Mouse (Mus musculus) gastrocnemius, postnatal 25 days (tissue): ENCODE results near the gene Lhfpl5. TPM values are rescaled to one million over a fixed set of nuclear protein-coding genes. Genes with fewer than 3 reads are reported as not detected.

Experiments
- DNase-seq: peaks from one replicate; pipeline ENCODE4 v3.0.0; 2022
- total RNA-seq, 2 experiments: library from RNA; stranded (reverse); gene quantifications; 1 replicate in 1 of 2; 2 replicates in 1 of 2; pipeline ENCODE4 v1.2.3; 2021

Gene Lhfpl5
- total RNA-seq, 2 experiments from 2014 or later = not detected

DNA sequence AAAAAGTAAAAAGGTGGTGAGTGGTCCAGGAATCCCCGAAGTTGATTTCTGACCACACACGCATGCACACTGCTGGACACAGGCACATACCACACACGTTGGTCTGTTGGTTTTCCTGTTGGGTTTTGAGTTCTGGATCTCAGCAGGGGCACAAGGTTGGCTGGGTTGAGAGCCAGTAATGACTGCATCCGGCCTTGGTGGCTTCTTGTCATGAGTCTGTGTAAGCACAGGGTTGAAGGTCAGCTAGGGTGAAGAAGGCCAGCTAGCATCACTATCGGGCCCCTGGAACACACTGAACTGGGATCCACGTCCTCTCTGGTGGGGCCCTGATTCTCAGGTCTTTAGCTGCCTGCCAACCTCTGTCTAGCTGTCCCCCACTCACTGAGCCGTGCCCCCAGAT lies 2.9 kb upstream of the Lhfpl5 start:
- DNase-seq = no peak

DNA sequence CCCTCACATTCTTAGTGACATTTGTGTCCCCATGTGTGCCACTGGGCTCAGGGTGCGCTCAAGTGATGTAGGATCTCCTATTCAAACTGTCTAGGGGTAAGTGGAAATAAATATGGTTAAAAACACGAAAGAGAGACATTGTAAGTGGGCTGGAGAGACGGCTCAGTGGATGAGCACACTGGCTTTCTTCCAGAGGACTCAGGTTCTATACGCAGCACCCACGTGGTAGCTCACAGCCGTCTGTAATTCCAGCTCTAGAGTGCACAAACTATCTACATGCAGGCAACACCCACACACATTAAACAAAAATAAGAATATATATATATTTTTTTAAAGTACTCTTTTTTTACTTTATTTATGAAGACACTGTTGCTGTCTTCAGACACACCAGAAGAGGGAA lies 2.5 kb upstream of the Lhfpl5 start:
- no peak for DNase-seq

DNA sequence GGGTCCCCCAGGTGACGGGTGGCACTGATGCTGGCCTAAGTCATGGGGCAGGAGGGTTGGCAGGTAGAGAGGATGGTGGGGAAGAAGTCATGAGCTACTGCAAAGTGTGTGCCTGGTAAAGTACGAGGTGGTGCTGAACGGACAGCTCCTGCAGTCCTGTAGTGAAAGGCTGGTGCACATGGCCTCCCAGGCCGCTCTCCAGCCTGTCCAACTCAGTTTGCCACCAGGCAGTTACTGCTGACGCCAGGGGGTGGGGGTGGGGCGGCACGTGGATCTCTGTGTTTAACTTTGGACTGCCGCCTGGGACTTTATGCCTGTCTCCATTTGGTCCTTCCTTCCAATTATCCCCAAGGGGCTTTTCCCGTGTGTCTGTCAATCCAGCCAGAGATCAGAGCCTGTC lies 5.0 kb downstream of the Lhfpl5 start:
- DNase-seq = no peak

DNA sequence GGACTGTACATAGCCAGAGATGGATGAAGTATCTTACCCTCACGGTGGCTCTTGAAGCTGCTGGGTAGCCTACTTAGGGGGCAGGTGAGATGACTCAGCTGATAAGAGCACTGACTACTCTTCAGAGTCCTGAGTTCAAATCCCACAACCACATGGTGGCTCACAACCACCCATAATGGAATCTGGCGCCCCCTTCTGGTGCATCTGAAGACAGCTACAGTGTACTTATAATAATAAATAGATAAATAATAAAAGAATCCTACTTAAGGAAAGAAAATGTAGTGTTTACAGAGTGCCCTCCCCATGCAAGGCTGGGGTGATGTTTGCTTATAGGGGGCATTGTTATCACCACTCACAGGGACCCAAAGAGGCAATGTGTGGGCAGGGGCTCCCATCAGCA lies 5.6 kb downstream of the Lhfpl5 start:
- no peak for DNase-seq

DNA sequence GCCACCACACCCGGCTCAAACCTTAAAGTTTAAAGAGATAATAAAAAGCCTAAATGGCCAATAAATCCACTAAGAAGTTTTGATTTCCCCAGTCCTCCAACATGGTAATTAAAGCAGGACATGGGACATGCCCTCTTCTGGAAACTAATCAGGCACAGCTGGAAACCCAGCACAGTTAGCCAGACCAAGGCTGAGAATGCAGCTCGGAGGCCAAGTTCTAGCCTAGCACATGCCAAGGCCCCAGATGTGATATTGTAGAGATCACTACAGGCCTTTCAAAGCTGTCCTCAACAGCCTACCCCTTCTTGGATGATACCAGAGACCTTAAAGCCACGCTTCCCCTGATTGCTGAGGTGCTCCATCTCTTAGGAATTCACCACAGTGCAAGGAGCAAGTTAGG lies 11.1 kb downstream of the Lhfpl5 start:
- DNase-seq = no peak

DNA sequence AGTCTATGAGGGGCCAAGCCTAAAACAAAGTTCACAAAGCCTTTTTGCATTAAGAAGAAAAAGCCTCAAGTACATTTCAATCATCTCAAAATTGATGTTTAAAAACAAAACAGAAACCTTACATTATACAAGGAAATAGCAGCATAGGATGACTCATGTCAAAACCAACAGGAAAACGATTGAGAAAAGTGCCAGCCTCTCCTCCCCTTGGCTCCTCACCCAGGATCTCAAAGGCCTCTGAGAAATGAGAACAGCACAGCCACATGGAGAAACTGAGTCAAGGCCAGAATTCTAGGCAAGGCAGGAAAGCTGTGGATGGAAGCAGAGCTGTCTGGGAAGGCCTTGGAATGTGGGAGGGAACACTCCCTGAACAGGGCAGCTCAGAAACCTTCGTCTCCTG lies 13.2 kb downstream of the Lhfpl5 start:
- DNase-seq = no peak

DNA sequence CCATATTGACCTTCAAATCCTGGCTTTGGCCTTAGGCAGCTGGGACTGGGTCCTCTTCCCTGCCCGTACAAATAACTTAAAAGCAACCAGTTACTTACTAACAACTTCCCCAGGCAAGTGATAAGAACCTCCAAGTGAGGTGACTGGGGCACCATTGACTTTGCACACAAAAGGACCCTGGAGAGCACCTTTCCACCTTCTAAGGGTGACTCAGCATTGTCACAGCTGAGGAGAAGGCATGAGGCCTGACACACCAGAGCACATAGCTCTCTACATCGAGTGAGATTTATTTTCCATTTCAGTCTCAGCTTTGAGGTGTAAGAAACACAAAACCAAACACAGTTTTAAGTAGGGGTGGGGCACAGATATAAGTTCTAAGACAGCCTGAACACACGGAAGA lies 15.2 kb downstream of the Lhfpl5 start:
- no peak for DNase-seq

DNA sequence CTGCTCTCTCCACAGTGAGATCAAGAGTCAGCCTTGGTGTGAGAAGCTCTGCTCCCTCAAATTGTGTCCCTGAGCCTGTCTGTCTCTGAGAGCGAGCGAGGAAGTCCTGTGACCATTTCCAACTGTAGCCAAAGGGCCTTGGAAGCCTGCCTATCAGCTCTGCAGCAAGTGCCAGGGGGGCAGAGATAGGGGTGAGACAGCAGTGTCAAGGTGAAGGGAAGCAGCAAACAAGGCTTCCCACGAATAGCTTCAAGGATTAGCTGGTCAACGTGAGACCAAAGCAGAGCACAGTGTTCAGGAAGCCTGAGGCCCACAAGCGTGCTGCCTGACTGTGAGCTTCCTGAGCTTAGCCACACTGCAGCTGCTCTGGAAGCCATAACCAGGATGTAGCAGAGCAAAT lies 16.0 kb downstream of the Lhfpl5 start:
- no peak for DNase-seq

DNA sequence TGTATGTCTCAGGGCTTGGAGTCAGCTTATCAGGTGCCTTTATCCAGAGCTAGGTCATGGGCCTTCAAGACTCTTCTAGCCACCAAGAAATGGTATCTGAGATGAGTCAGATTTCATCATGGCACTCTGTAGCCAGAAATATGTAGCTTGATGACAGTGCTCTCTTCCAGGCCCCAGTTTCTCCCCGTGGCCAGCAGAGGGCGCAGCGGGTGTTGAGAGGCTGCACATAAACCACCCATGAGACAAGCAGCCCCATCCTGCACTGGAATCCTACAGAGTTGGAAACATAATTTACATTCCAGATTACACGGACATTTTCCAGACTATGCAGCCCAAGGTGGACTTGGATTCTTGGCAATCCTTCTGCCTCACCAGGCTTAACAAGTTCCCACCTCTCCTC lies 17.6 kb downstream of the Lhfpl5 start:
- peak; percentile 48 for DNase-seq

DNA sequence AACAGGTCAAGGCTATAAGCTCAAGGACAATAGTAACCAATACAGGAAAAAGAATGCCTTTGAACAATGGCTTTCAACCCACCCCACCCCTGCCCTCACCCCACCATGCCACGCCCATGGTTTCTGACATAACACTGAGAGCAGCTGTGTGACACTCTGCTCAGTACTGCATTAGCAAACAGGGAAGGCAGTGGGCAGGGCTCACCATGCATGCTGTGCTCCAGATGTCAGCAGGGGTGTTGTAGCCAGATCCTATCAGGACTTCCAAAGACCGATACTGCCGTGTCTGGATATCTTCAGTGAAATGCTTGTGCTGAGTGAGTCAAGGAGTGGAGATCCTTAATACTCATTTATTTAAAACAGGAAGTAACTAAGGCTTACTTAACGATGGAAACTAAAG lies 18.5 kb downstream of the Lhfpl5 start:
- DNase-seq = no peak

DNA sequence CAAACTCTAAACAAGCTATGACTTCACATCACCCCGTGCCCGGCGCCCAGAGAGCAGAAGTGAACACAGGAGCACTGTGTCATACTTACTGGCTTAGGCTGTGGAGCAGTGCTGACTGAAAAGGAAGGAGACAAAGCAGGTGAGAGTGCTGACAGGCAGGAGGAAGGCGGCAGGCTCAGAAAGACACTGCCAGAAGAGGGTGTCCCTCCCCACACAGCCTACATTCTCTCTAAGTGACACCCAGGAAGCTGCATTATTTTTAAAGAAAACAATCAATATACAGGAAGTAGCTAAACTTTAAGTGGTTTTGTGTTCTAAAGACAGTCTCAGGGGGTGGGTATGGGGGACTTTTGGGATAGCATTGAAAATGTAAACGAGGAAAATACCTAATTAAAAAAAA lies 25.3 kb downstream of the Lhfpl5 start:
- no peak for DNase-seq

DNA sequence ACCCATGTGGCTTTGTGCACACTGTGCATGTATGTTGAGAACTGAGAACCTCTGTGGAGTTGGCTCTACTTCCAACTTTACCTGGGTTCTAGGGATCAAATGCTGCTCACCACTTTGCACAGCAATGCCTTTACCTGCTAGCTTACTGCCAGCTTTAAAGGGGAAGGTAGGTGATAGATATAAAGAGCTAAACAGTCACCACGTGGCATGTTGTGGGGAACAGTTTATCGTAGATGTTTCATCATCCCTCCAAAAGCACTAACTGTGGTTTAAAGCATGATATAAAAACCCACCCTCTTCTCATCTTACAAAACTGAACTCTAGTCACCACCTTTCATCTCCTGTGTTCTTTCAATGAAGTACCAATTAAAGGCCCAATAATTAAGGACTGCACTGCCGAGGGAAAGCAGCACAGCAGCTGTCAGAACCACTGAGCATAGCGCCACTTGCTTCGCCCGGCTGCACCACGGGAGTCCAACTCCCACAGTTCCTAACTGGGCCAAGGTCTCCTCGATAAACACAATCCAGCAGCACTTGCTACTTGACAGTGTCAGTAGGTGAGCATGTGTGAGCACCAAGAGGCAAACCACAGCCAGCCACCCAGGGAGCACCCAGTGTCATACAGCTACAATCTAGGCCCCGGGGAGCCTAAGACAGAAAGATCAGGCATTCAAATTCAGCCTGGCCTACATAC lies 26.3 kb downstream of the Lhfpl5 start:
- no peak for DNase-seq

DNA sequence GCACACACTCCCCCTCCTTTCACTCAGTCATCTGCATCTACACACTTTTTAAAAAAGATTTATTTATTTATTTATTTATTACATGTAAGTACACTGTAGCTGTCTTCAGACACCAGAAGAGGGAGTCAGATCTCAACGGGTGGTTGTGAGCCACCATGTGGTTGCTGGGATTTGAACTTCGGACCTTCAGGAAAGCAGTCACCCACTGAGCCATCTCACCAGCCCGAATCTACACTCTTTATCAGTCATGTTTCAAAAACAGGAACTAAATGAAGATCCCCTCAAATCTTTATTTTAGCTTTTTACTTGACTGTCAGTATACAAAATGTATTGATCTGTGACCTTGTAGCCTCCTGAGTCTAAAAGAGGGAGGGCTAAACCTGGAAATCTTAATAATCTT lies 34.1 kb downstream of the Lhfpl5 start:
- no peak for DNase-seq

DNA sequence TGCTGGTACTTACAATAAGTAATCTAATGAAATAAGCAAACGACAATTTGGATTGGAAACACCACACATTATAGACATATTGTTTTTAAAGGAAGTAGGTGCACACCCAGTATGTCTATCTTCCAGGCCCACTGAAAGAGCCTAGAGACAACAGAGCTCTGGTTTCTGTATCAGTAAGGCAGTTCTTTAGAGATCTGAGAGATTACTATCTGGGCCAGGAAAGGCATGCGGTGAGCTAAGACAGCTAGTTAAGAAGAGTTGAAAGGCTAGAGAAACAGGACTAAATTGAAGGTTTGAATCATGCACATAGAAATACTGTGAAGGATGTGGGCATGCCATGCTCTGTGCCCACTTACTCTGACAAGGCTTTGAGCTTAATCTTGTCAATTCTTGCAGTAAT lies 37.2 kb downstream of the Lhfpl5 start:
- no peak for DNase-seq

DNA sequence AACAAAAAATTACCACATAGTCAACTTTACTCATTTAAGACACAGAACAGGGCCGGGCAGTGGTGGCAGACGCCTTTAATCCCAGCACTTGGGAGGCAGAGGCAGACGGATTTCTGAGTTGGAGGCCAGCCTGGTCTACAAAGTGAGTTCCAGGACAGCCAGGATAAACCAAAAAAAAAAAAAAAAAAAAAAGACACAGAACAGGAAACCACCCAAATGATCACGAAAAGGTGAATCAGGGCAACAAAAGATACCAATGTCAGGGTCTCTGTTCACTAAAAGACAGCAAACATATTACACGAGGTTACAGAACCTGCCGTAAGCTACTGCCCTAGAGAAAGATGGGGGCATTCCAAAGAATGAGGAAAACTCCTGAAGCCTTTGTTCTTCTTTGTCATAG lies 37.7 kb downstream of the Lhfpl5 start:
- DNase-seq = no peak

DNA sequence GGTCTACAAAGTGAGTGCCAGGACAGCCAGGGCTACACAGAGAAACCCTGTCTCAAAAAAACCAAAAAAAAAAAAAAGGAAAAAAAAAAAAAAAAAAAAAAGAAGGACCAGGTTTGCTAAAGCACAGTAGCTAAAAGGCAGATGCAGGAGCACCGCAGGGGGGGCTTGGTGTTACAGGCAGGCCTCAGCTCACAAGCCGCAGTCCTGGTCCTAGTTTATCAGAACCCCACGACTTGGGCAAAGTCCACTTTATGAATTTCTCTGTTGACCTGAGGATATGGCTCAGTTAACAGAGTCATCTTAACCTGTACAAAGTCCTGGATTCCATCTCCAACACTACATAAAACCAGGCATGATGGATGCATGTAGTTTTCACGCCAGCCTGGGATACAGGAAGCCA lies 39.9 kb downstream of the Lhfpl5 start:
- no peak for DNase-seq

DNA sequence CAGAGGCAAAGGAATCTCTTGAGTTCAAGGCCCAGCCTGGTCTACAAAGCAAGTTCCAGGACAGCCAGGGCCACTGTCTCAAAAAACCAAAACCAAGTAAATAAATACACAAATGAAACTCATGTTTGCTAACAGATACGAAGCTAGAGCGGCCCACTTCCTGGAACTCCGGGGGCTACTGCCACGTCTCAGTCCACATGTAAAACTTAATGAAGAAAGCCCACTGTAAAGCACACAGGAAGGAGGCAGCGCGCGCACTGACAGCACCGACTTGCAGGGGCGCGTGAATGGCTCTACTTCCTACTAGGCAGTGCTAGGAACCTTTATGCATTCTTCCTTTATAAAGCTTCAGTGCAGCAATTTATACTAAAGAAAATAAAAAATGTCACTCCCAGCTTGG lies 42.2 kb downstream of the Lhfpl5 start:
- DNase-seq = no peak

DNA sequence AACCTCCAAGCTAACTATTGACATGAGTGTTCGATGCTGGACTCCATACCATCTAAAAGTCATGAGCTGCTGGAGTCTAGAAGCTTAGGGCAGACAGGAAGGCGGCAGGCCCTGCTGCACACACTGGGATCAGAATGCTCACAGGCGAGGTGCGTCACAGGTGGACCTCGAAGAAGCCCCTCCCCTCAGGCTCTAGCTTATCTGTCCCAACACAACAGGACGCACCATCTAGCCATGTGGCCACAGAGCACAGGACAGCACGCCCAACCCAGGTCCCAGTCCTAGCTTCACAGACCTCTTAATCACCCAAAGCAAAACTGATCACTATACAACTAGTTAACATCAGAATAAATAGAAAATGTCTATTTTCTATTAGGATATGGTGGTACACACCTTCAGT lies 42.7 kb downstream of the Lhfpl5 start:
- no peak for DNase-seq

DNA sequence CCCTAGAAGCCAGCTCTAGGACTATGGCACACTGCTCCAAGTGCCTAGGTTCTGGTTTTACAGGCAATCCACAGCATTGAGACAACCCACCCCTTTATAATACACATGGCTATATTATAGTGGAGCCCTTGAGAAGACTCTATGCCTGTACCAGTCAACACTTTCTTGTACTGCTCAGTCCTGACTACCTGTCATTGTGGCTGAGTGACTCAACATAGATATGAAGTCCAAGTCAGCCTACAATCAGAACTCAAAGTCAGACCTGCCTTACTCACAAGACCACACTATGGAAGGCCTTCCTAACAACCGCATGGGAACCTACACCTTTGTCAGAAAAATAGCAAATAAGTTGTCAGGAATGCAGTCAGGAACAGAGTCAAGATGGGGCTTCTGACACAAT lies 43.3 kb downstream of the Lhfpl5 start:
- no peak for DNase-seq

DNA sequence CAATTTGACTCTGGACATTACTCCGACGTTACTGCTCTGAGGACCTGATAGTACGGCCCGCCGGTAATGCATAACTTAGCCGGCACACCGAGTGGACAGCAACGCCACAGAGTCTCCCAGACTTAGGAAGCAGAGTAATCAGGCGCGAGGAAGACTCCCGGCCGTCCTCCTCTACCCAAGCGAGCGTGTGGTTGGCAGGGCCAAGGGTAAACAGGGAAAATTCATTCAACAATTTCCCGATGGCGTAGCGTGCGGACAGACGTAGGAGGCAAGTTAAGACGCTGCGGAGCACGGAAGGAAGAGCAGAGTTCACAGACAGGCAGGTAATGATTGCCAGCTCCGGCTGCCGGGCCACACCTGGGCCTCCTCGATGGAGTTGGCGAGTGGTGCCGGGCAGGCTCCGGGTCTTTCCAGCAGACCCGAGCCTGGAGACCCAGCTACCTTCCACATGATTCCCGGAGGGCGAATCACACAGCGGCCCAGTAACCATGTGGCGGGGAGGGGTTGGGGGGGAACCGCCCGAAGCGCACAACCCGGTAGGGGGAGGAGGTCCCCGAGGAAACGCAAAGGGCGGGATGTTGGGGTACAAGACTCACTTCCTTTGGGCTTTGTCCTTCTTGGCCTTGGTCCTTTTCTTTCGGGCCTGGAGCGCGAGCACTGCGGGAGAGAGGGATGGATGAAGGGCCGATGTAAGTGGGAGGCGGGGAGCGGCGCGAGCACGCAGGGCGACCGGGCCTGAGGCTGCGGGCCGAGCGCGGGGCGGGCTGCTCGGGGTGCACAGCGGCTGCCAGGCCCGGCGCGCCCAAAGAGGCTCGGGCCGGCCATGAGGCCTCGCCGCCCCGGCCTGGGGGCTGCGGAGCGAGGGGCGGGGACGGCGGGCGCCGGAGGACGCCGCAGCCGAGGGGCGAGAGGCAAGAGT lies 46.2 kb downstream of the Lhfpl5 start:
- peak; percentile 36 for DNase-seq

DNA sequence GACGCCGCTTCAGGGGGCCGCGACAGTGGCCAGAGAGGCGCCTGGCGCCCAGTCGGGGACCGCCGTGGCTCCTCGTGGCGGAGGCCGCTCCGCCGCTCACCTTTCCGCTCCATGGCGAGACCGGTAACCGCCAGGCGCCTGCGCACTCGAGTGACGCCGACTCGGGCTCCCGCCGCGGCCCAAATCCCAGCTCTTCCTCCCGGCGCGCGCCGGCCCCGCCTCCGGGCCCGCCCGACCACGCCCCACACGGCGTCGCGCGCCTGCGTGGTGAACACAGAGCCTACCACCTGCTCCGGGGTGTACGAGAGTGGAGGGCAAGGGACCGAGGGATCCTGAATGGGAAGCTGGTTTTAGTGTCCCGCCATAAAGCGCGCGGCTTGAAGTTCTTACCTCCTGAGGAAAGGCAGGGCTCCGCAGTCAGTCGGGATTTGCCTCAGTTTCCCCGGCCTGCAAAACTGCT lies 46.9 kb downstream of the Lhfpl5 start, which contains the start of gene Srpk1:
Srpk1 (minus strand) TSS at position 410 of the 460 bp plus-strand sequence.
- peak; percentile 91 for DNase-seq

DNA sequence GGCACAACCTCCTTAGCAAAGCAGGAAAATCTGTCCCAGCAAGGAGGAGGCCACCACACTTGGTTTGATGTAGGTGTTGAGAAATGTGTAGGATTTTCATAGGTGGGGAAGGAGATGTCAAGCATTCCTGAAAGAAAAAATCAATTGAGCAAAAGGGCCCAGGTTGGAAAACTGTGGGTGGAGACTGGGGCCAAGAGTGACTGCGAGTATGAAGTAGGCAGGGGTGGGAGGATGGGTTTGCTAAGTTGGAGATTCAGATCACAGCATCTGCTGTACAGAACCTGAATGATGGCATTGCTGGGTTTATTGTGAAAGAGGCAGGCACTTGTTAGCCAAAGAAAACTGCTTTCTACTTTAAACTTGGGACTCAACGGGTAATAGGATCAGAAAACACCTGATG lies 49.4 kb downstream of the Lhfpl5 start:
- no peak for DNase-seq

DNA sequence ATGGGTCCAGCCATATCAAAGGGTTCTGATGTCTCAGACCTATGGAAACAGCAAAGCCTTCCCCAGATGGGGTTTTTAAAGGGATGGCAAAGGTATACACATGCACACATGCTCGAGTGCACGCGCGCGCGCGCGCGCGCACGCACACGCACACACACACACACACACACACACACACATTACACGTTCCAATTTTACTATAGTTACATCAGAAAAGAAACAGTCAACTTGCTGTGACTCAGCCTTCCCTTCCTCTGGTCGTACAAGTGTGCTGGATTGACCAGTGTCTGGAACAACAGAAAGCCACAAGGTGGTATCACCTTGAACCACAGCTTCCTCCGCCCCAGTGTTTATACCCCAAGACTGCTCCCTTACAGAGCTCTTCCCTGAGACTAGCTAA lies 49.9 kb downstream of the Lhfpl5 start:
- DNase-seq = no peak

DNA sequence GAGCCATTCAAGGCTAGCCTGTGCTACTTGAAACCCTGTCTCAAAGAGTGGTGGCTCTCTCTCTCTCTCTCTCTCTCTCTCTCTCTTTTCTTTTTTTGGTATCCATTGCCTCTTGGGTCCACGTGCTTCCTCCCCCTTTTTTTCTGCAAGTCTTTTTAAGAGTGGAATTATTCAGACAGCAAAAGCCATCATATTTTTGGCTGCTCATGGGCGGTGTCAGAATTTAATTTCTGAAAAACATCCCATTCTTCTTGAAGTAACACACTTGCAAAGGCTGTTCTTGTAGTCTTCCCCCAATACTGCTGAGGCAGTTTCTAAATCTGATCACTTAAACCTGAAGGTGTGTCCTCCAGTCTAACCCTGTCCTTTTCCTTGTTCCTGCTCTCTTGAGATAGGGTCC lies 51.5 kb downstream of the Lhfpl5 start:
- no peak for DNase-seq
